Mouse (Mus musculus) kidney, postnatal 25 days (tissue): ENCODE measurements around the gene Itga2b.
"Not testable (repeated sequence)": the region's sequence is repeated elsewhere in the genome, so short reads cannot be mapped to it uniquely, and the experiment has no call there.

ENCODE experiments used
- DNase-seq, 2 experiments: peaks; one replicate each; pipeline ENCODE4 v3.0.0; 2021; ENCODE audit warnings: mixed read lengths in 2 of 2

The Itga2b gene

DNA sequence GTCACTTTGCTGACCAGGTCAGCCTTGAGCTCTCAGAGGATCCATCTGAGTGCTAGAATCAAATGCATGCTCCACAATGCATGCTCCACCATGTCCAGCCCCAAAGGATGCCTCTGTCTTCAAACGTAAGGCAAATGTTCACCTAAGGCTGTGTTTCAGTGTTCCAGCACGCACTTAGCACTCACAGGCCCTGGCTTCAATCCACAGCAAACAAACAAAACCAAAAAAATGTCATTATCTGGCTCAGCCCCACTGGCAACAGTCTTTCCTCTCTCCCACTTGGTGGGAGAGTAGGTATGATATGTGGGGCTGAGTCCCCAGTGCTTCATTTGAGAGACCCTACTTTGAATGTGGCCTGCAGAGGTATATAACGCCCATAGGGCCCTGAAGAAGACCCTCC is 58.9 kb downstream of the Itga2b start:
- no peak for DNase-seq

DNA sequence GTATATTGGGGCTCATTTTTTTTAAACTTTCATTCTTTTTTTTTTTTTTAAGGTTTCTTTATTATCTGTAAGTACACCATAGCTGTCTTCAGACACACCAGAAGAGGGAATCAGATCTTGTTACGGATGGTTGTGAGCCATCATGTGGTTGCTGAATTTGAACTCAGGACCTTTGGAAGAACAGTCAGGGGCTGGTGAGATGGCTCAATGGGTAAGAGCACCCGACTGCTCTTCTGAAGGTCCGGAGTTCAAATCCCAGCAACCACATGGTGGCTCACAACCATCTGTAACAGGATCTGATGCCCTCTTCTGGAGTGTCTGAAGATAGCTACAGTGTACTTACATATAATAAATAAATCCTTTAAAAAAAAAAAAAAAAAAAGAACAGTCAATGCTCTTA is 59.6 kb downstream of the Itga2b start:
- DNase-seq = not testable (repeated sequence)

DNA sequence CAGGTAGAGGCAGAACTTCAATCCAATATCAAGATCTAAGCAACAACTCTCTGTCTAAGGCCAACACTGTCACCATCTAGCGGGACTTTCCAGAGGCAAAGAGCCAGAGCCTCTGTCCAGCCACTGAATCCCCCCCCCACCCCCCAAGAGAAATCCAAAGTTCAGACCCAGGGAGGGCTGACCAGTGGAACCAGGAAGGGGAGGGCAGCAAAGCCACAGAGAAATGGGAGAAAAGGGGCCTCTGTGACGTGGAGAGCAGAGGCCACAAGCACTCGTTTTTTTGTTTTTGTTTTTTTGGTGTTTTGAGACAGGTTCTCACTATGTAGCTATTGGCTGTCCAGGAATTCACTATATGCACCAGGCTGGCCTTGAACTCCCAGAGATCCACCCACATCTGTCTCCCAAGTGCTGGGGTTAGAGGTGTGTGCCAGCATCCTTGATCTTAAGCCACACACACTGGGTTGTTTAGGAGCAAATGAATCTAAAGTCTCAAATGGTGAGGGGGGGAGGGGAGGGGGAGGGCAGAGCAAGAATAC is 60.1 kb downstream of the Itga2b start:
- peak; percentile 42 to 77 for DNase-seq

DNA sequence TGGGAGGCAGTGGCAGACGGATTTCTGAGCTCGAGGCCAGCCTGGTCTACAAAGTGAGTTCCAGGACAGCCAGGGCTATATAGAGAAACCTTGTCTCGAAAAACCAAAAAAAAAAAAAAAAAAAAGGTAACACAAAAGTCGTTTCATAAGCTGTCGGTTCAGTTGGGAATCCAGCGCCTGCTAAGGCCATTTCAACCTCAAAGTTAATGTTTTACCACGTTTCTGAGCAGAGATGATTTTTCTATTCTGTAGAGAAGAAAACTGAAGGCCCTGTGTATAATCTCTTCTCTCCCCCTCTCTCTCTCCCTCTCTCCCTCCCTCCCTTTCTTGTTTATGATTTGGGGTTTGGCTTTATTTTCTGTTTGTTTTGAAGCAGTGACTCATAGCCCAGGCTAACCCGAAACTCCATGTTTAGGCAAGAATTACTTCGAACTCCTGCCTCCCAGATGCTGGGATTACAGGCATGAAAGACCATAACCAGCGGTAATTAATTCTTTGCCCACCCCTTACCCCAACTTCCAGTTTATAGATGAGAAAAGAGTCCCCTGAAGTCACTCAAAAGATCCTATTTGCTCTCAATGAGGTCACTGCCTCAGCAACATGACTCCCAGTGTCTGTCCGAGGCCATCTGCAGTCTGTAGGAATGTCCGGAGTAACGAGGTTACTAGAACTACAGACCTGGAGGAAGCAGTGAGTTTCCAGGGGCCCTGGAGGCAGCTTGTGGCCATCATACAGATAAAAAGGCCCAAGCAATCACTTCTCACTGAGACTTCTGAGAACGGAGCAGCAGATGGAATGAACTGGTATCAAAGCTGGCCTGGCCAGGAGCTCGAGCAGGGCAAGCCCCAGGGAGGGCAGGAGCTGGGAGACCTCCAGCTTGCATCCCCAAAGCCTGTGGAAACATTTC is 60.8 kb downstream of the Itga2b start:
- no peak for DNase-seq

DNA sequence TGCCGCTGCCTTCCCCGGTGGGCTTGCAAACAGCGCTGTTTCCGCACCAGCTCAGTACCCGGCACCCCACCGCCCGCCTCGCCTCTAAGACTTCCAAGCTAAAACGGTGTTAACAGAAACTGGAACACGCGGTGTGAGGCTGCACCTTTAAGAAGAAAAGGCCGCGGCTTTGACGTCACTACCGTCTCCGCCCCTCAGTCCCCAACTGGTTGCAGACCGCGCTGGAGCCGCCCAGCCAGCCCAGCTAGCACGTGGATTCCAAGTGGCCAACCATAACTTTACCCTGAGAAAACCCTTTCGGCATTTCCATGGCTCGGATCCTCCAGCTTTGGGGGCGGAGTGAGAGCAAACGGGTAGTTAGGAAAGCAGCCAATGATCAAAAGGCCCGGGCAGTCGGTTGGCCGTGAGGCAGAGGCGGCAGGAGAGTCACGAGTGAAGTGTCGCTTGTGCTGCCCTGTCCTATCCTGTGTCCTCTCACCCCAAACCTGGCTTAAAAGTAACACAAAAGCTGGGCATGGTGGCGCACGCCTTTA is 61.5 kb downstream of the Itga2b start:
- DNase-seq = peak; percentile 98 to 99

DNA sequence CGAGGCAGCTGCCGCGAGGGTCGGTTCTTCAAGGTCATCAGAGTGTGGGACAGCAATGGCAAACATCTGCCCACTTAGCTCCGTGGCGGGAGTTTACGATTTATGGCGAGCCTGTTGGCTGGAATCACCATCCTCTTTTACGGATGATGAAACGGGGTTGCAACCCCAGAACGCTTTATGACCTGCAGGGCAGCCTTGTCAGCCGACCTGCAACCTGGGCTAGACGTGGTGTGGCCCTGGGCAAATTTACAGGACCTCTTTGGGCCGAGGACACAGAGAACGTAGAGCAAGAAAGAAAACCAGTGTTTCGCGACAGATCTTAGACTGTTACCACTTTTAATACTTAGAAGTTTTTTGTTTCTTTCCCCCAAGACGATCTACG is 62.1 kb downstream of the Itga2b start, which contains the start of gene Slc25a39:
Slc25a39 (minus strand) TSS at position 113 of the 382 bp plus-strand sequence.
- DNase-seq = no peak

DNA sequence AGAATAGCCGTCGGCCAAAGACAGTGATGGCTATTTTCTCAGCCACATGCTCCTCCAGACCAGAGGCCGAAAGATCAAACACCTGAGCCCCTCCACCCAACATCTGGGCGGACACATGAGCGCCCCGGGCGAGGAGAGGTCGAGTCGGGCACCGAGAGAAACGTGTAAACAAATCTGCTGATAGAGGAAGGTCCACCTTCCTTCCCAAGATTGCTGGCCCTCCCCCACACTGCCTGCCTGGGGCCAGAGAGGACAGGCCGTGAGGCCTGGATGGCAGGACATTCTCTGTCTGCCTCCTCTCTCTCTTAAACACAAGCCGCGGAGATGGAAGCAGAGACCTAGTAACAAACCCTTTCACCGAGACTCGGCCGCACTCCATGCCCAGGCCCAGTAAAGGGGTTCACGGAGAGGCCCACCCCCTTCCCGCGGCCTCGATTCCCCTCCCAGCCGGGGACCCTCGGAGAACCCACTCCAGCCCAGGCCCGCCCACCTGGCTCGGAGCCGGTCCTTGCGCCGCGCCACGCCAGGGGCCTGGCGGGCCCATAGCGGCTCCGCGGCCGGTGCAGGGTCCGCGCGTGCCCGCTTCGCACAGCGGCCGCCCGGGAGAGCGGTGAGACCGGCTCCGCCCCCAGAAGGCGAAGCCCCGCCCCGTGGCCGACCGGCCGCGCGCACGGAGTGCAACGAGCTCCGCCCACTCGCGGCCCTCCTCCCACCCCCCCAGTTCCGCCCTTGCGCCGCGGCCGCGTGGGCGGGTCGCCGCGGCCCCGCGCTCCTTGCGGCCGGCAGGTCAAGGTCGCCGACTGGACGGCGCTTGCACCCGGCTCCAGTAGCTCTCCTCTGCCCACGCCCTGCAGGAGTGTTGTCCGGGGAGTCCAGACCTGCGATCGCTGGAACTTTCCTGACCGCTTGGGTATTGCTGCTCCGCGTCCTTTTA is 62.8 kb downstream of the Itga2b start:
- DNase-seq = peak; percentile 93 to 97

DNA sequence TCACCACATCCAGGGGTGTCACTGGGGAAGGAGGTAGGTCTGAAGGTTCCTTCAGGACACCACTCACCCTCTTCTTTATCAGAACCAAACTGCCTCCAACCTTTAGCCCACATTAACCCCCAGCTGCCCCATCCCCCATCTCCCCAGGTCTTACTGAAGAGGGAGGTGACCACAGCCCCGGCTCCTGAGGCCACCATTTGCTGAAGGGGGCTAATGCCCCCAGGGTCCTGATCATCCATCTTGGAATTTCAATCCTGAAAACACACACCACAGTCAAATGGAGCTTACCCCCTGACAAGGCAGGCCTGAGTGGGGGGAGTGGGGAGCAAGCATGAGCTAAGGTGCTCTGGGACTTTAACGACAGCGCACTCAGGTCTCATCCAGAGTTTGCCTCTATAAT is 63.5 kb downstream of the Itga2b start:
- DNase-seq = peak in 1 of 2 experiments; percentile 65

DNA sequence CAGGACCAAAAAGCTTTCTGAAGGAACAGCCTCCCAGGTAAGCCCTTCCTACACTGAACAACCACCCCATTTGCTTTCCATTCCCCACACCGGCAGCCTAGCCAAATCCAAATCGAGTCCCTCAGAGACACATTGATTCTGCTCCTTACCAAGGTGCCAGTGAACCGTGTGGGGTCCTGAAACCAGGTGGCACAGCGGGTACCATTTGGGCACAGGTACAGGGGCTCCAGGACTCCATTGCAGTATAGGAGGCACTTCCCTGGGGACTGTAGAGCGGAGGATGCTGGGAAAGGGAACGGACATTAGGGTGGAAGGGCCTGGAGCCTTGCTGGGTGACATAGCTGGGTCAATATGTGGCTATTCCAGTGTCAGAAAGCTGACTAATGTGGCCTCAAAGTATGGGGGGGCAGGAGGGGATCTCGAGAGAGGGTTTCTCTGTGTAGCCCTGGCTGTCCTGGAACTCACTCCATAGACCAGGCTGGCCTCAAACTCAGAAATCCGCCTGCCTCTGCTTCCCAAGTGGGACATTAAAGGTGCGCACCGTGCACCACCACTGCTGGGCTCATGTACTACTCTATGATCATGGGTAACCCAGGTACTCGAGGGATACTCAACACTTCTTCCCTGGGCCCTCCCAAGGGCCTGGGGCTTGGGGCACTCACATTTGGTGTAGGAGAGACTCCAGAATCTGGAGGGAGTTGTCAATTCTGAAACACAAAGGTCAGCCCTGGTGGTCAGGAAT is 64.2 kb downstream of the Itga2b start:
- DNase-seq = peak in 1 of 2 experiments; percentile 44

DNA sequence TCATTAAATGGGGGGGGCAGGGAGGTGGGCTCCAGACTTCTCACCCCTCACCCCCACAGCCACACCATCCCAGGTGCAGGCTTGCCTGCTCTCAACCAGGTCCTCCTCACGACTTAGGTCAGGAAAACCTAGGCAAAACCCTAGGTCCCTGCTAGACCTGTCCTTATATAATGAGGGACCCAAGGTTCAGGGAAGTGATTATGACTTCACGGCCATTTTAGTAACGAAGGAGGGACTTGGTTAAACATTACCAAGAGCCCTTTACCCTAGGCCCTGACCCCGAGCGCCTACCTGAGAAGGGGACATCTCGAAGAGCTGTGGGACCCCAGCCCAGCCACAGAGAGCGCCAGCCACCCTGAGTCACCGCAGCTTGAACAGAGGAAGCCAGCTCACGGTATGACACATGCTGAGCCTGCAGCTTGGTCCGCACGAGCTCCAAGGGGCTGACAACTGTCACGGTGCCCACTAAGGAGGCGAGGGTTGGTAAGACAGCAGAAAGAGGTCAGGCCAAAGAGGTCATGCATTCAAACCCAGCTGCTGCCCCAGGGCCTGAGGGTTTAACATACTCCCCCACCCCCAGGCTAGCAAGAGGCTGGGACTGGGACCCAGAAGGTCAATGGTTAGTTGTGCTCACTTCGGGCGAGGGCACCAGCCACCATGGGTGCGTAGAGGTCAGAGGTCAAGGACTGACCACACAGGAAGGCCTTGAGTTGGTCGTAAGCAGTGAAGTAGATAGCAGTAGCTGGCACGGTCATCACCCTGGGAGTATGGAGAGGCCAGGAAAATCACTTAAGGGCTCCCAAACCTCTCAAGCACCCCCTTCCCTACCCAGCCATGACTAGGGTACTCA is 65.5 kb downstream of the Itga2b start:
- peak in 1 of 2 experiments; percentile 77 for DNase-seq

DNA sequence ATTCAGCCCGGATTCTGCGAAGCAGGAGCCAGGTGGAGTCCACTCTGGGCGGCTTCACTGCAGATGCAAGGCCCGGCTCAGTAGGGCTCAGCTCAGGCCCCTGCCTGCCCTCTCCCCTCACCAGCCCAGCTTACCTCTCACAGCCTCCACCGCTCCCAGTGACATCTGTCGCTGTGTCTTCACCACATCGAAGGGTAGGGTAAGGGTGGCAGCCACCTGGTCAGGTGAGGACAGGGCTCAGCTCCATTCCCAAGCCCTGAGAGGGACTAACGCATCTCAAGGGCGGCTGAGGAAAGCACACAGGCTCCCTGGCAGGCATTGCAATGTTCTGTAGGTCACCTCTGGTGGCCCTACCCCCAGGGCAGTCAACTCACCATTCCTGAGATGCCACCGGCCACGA is 66.3 kb downstream of the Itga2b start:
- no peak for DNase-seq
